ENCODE assay signal across 8 mouse cellular contexts in the genomic region with DNA sequence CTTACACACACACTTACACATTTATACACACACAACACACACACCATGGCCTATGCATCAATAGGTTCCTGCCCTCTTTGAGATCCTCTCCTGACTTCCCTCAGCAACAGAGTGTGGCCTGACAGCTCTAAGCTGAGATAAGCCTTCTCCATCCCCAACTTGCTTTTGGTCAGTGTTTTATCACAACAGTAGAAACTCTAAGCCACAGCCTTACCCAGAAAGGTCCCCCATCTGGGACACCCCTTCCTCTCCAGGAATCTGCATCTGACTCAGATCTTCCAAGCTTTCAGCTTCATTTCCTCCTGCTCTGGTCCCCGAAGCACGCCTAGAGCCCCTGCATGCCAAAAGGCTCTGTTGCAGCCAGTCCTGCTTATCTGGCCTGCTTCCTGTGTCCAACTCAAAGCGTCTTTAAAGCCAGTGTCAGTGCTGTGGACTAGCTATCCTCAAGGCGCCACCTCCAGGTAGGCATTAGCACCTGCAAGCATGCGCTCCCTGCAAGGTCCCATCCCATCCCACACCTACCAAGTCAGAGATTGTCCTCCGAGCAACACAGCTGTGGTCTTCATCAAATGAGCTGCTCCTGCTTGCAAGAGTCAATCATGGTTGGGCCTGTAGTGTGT.
DNase-seq lines count a peak whose midpoint lies in the region; ATAC-seq lines count a peak whose summit lies in the region.

No protein-coding gene starts in this region.

- no peak overlapping the region for H3K4me2 ChIP-seq in forebrain, embryonic 15.5 days (replicated peaks)

- H3K4me3 ChIP-seq in forebrain, embryonic 15.5 days: no peak overlapping the region

- H3K27me3 ChIP-seq in forebrain, embryonic 15.5 days: 0 out of 2 replicates have a peak, but pooled peaks cover 9% of the 10 kb centered on the region

- H3K36me3 ChIP-seq in forebrain, embryonic 15.5 days: no peaks in the 10 kb centered on the region

- DNase-seq in left cerebral cortex, postnatal 14 days (ENCODE audit: low spot score in 2 of 2): peak; percentile 40 to 42
- no peak for DNase-seq in left cerebral cortex, postnatal 36 days (ENCODE audit: low spot score in 2 of 2)
- DNase-seq in ZHBTc4 (ENCODE audit: low read depth, low spot score): peak; percentile 68
- DNase-seq in embryo, embryonic 10 days (ENCODE audit: low spot score): peak; percentile 81
- peak; percentile 15 to 46 for DNase-seq in lung, adult 18-20 months
- peak; percentile 18 to 59 for DNase-seq in spleen, postnatal 10 days (ENCODE audit: low spot score in 2 of 2)

- no peak overlapping the region for H3K27ac ChIP-seq in forebrain, embryonic 15.5 days (replicated peaks)

- no peaks in the 10 kb centered on the region for H3K9me3 ChIP-seq in forebrain, embryonic 15.5 days

- intact Hi-C loops in left cerebral cortex, postnatal 14 days (cut with DNase I): no loop called here
- intact Hi-C loops in left cerebral cortex, postnatal 36 days (cut with DNase I): no loop called here

- peaks cover 29% of the 10 kb centered on the region for H3K4me1 ChIP-seq in forebrain, embryonic 15.5 days

- no peak overlapping the region for H3K9ac ChIP-seq in forebrain, embryonic 15.5 days (replicated peaks)

- 32% methylated on average over 6 of the region's 6 CpGs for WGBS in forebrain, embryonic 15.5 days

- ATAC-seq in hematopoietic stem cell, adult 5-6 weeks (replicated peaks in 1 of 2; ENCODE audit: insufficient read depth in 1 of 2, low FRiP score in 2 of 2, low TSS enrichment in 1 of 2, low read depth in 1 of 2, poor library complexity in 2 of 2, severe bottlenecking in 2 of 2): peak; percentile 87 to 89
- ATAC-seq in forebrain, embryonic 15.5 days (replicated peaks): no peak

Comparison
In these comparisons a context has a peak if more than half of its experiments do, and no peak if none do; other contexts are left out.
1. DNase-seq: peak in left cerebral cortex, postnatal 14 days (2 of 2), ZHBTc4 (single experiment), embryo, embryonic 10 days (single experiment), lung, adult 18-20 months (2 of 2) and spleen, postnatal 10 days (2 of 2); none in left cerebral cortex, postnatal 36 days (0 of 2).